Comparison of ENCODE assay signal across 19 mouse cellular contexts in the genomic region with DNA sequence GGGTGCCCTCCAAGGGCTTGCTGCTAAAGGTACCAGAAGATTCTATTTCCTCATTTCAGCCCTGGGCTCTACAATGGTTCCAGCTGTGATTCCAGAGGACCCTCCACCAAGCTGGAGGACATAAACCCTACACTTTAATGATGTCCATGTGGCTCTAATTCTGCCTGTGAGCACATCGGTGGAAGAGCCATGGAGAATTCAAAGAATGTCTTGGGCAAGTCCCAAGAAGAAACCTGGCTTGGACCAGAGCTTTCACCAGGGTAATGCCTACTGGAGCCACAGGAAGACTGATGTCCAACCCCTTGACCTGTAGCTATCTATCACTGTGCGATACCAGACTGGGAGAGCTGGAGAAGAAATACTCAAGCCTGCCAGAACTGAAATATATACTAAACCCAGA.
DNase-seq lines count a peak whose midpoint lies in the region; ATAC-seq lines count a peak whose summit lies in the region.
"Had no signal": no experiment of that assay in that cellular context is flagged by ENCODE, and none has a peak within 500 bp of the region (broad histone marks: within the 10 kb centered on the region; RNA-seq: fewer than 3 reads in every experiment).

No protein-coding gene starts in this region.

- DNase-seq in embryo, embryonic 10 days (ENCODE audit: low spot score), result peak; percentile 35
- DNase-seq in embryo, embryonic 11 days, result no peak
- DNase-seq in kidney, postnatal 4 days, result no peak
- DNase-seq in embryo, embryonic 9.5 days (ENCODE audit: extremely low spot score), result peak; percentile 5
- no peak for DNase-seq in retina, postnatal 1 day
- DNase-seq: adrenal gland, postnatal 14 days; cerebellum, adult 18-20 months; gastrocnemius, postnatal 14 days; kidney, adult 9 months; lung, adult 18-20 months; lung, postnatal 36 days; thymus, postnatal 25 days had no signal

- no peaks in the 10 kb centered on the region for H3K9me3 ChIP-seq in kidney, embryonic 16.5 days (ENCODE audit: low read length)
- no peaks in the 10 kb centered on the region for H3K9me3 ChIP-seq in midbrain, embryonic 15.5 days
- H3K9me3 ChIP-seq: neural tube, embryonic 13.5 days had no signal

- H3K27ac ChIP-seq in kidney, embryonic 16.5 days (ENCODE audit: low read length), result peak overlapping the region; percentile 51; the same call in 1 of the 2 replicates
- no peak overlapping the region for H3K27ac ChIP-seq in midbrain, embryonic 15.5 days
- H3K27ac ChIP-seq: layer of hippocampus, adult 2 months; neural tube, embryonic 13.5 days had no signal

- no peak overlapping the region for H3K4me2 ChIP-seq in kidney, embryonic 16.5 days (replicated peaks; ENCODE audit: low read depth, low read length)
- no peak overlapping the region for H3K4me2 ChIP-seq in midbrain, embryonic 15.5 days
- H3K4me2 ChIP-seq: midbrain, embryonic 11.5 days; neural tube, embryonic 13.5 days had no signal

- no peak overlapping the region for H3K9ac ChIP-seq in kidney, embryonic 16.5 days (replicated peaks; ENCODE audit: low read length)
- H3K9ac ChIP-seq in midbrain, embryonic 15.5 days, result no peak overlapping the region
- H3K9ac ChIP-seq: neural tube, embryonic 13.5 days had no signal

- ATAC-seq in kidney, embryonic 16.5 days (ENCODE audit: low FRiP score, low TSS enrichment), result 0 out of 2 replicates have a peak, but pooled peaks have one; percentile 46
- 0 out of 2 replicates have a peak, but pooled peaks have one; percentile 30 for ATAC-seq in megakaryocyte, adult 5-6 weeks (ENCODE audit: poor library complexity, severe bottlenecking)
- ATAC-seq in midbrain, embryonic 15.5 days (replicated peaks), result no peak
- ATAC-seq: CD4-positive, CD25-positive, alpha-beta regulatory T cell, adult 4 months had no signal

- WGBS in kidney, embryonic 16.5 days, result 47% methylated on average over 2 of the region's 2 CpGs
- 91% methylated on average over 2 of the region's 2 CpGs for WGBS in midbrain, embryonic 15.5 days

- H3K27me3 ChIP-seq in kidney, embryonic 16.5 days (ENCODE audit: insufficient read depth, low read length), result no peaks in the 10 kb centered on the region
- no peaks in the 10 kb centered on the region for H3K27me3 ChIP-seq in midbrain, embryonic 15.5 days (replicated peaks)
- H3K27me3 ChIP-seq: neural tube, embryonic 13.5 days had no signal

- H3K4me1 ChIP-seq in kidney, embryonic 16.5 days (ENCODE audit: insufficient read depth, low read length), result no peaks in the 10 kb centered on the region
- no peaks in the 10 kb centered on the region for H3K4me1 ChIP-seq in midbrain, embryonic 15.5 days
- H3K4me1 ChIP-seq: neural tube, embryonic 13.5 days had no signal

- H3K4me3 ChIP-seq in kidney, embryonic 16.5 days (ENCODE audit: low read length), result no peak overlapping the region
- no peak overlapping the region for H3K4me3 ChIP-seq in midbrain, embryonic 15.5 days
- H3K4me3 ChIP-seq: layer of hippocampus, adult 2 months; neural tube, embryonic 13.5 days had no signal

- H3K36me3 ChIP-seq in kidney, embryonic 16.5 days (ENCODE audit: insufficient read depth, low read length), result no peaks in the 10 kb centered on the region
- H3K36me3 ChIP-seq in midbrain, embryonic 15.5 days (replicated peaks), result no peaks in the 10 kb centered on the region
- H3K36me3 ChIP-seq: neural tube, embryonic 13.5 days had no signal

Comparison
In these comparisons a context has a peak if more than half of its experiments do, and no peak if none do; other contexts are left out.
1. DNase-seq: peak in embryo, embryonic 10 days (single experiment) and embryo, embryonic 9.5 days (single experiment); none in embryo, embryonic 11 days (single experiment), kidney, postnatal 4 days (0 of 2) and retina, postnatal 1 day (single experiment).